Mouse (Mus musculus) midbrain, embryonic 11.5 days (tissue): ENCODE measurements at regions not wholly inside any gene's neighbourhood (a gene's known extent, or its start where the extent isn't known, plus 50 kb on each side); places are given as distances from the start of the nearest gene placed in this dataset.

Experiments used
- ATAC-seq: fragments of 200-750 bp; cut with Nextera tagmentation; 2 replicates; pipeline ENCODE4 v1.8.0; 2017; ENCODE audit warnings: moderate TSS enrichment, moderate library complexity; ENCODE audit not compliant: low FRiP score
- DNase-seq: peaks from one replicate; pipeline ENCODE4 v3.0.0; 2015; ENCODE audit warnings: low spot score; ENCODE audit errors: missing footprints
- H3K27ac ChIP-seq: fragments of 300-500 bp; sonication (generic); 2 replicates; pipeline ENCODE4 v1.5.1; 2014; ENCODE audit warnings: low read depth, low read length
- H3K27me3 ChIP-seq: fragments of 300-500 bp; sonication (generic); 2 replicates; pipeline ENCODE4 v1.6.1; 2014; ENCODE audit warnings: mild to moderate bottlenecking, low read length, moderate library complexity, mixed read lengths; ENCODE audit not compliant: control insufficient read depth, insufficient read depth
- H3K36me3 ChIP-seq: fragments of 300-500 bp; sonication (generic); 2 replicates; pipeline ENCODE4 v1.6.1; 2014; ENCODE audit warnings: mild to moderate bottlenecking, low read length, moderate library complexity, mixed read lengths; ENCODE audit not compliant: control insufficient read depth, insufficient read depth
- H3K4me1 ChIP-seq: fragments of 300-500 bp; sonication (generic); 2 replicates; pipeline ENCODE4 v1.6.1; 2014; ENCODE audit warnings: low read length; ENCODE audit not compliant: control insufficient read depth, insufficient read depth
- H3K4me2 ChIP-seq: fragments of 300-500 bp; sonication (generic); 2 replicates; pipeline ENCODE4 v1.6.1; 2014; ENCODE audit warnings: mild to moderate bottlenecking, moderate library complexity
- H3K4me3 ChIP-seq: fragments of 300-500 bp; sonication (generic); 2 replicates; pipeline ENCODE4 v1.5.1; 2014; ENCODE audit warnings: low read depth, low read length
- H3K9ac ChIP-seq: fragments of 300-500 bp; sonication (generic); 2 replicates; pipeline ENCODE4 v1.6.1; 2014; ENCODE audit warnings: low read length
- H3K9me3 ChIP-seq: fragments of 300-500 bp; sonication (generic); 2 replicates; pipeline ENCODE4 v1.6.1; 2016; ENCODE audit warnings: low read length; ENCODE audit not compliant: control insufficient read depth
- WGBS: fragments of 180-500 bp; shearing (Covaris S2); extraction: QIAGEN DNeasy Blood & Tissue Kit; methylation state at CpG from one replicate; pipeline ENCODE4 v1.1.7; 2014; 5-methylcytosine and 5-hydroxymethylcytosine counted together

DNA sequence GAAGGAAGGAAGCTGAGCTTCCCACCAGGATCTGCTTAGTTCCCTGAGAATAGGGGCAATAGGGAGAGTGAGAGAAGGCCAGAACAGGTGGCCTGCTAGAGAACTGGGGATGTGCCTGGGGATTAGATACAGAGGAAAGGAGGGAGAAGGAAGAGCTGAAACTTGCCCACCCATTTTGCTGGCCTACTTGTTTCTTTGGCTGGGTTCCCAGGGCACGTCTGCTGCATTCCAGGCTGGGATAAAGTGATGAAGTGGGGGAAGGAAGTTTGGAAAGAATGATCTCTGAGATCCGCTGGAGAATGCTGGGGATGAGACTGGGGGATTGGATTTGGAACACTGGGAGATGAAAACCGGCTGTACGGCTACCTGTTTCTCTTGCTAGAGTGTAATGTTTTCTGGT, 272.8 kb upstream of the Cited2 start:
- Histone ChIP-seq H3K4me1 (no peaks in the 10 kb centered on the region), H3K27ac (no peak overlapping the region), H3K4me3 (no peak overlapping the region), H3K9ac (no peak overlapping the region), H3K9me3 (no peaks in the 10 kb centered on the region), H3K27me3 (no peaks in the 10 kb centered on the region), H3K36me3 (no peaks in the 10 kb centered on the region), H3K4me2 (no peak overlapping the region)
- WGBS: 82% methylated on average over 4 of the region's 4 CpGs
- DNase-seq (no peak), ATAC-seq (no peak)

DNA sequence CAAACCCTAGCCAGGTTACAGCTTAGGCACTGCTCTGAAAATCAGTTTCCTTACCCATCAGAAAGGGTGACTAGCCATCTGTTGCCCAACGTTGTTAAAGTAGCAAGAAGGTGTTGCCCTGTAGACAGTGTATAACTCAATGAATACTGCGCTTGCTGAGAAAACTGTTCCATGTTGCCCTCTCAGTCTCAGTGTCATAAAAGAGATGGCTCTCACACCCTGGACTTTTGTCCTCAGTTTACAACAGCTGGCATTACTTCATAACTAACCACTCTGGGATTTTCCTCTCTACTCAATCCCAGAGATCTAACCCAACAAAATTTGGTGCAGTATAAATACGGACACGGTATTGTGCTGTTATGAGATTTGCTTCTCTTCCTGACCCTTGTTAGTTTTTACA, 252.1 kb upstream of the Cited2 start:
- no peak overlapping the region for H3K4me2 ChIP-seq
- 88% methylated on average over 4 of the region's 4 CpGs for WGBS
- ATAC-seq: no peak

DNA sequence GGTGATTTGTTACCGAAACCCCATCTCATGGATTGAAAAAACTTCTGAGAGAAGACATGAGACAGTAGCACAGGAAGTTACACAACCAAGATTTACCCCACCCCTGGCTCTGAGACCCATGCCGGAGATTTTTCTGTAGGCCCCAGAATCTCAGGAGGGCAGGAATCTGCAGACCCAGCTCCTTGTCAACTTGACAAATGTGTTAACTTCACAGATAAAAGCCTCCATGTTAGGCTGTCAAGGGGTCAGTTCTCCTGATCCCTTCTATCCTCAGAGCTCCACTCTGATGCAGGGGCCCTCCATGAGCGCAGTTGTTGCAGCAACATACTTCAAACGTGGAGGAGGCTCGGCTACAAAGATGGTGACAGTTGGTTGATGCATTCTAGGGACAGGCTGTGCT, 250.5 kb upstream of the Cited2 start:
- no peak for DNase-seq
- no peak for ATAC-seq
- Histone ChIP-seq H3K9ac (no peak overlapping the region), H3K36me3 (no peaks in the 10 kb centered on the region), H3K27ac (no peak overlapping the region), H3K9me3 (no peaks in the 10 kb centered on the region), H3K4me1 (no peaks in the 10 kb centered on the region), H3K27me3 (no peaks in the 10 kb centered on the region), H3K4me2 (no peak overlapping the region), H3K4me3 (no peak overlapping the region)
- WGBS: 60% methylated on average over 5 of the region's 5 CpGs

More for the DNA sequence above, 252.1 kb upstream of the Cited2 start:
- Histone ChIP-seq H3K9me3 (no peaks in the 10 kb centered on the region), H3K9ac (no peak overlapping the region), H3K4me3 (no peak overlapping the region), H3K4me1 (no peaks in the 10 kb centered on the region), H3K36me3 (no peaks in the 10 kb centered on the region), H3K27ac (no peak overlapping the region), H3K27me3 (no peaks in the 10 kb centered on the region)
- no peak for DNase-seq

DNA sequence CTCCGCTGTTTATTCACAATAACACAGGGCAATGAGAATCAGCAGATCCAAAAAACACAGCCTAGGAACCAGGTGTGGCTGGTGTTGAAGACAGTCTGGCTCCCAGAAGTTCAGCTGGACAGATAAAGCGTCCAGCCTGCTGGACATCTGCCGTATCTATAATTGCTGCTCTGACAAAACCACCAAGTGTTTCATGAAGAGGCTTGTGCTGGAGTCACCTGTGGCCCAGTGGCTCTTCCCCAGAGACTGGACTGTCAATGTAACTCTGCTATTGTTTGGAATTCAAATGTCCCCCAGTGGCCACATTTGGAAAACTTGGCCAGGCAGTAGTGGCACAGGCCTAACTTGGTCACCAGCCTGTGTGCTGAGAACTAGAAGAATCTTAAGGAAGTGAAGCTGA, 247.0 kb upstream of the Cited2 start:
- WGBS: 84% methylated on average over 3 of the region's 3 CpGs
- H3K4me3 ChIP-seq: no peak overlapping the region

DNA sequence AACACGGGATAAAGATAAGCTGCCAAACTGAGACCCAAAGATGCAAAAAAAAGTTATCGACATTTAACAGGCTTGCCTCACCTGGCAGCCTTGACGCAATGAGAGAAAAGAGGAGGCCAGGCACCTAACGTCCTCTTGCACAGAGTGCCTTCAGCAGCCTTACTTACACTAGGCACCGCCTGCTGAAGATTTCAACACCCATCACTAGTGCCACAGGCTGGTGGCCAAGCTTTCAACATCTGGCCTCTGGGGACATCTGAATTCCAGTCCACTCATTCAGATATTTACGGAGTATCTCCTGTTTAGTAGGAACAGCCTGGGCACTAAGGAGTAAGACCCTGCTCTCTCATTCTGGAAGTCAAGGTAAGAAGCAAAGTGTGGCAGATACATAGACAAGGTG, 246.3 kb upstream of the Cited2 start:
- WGBS: 94% methylated on average over 6 of the region's 6 CpGs
- Histone ChIP-seq H3K27ac (no peak overlapping the region), H3K4me3 (no peak overlapping the region), H3K4me1 (peaks cover 12% of the 10 kb centered on the region; the same call in 1 of the 2 replicates), H3K27me3 (no peaks in the 10 kb centered on the region), H3K4me2 (no peak overlapping the region), H3K36me3 (no peaks in the 10 kb centered on the region), H3K9me3 (no peaks in the 10 kb centered on the region), H3K9ac (no peak overlapping the region)
- ATAC-seq (no peak), DNase-seq (no peak)

More for the DNA sequence above, 247.0 kb upstream of the Cited2 start:
- no peak overlapping the region for H3K9ac ChIP-seq
- peaks cover 12% of the 10 kb centered on the region; the same call in 1 of the 2 replicates for H3K4me1 ChIP-seq
- no peak for DNase-seq
- H3K36me3 ChIP-seq: no peaks in the 10 kb centered on the region
- no peaks in the 10 kb centered on the region for H3K9me3 ChIP-seq
- no peaks in the 10 kb centered on the region for H3K27me3 ChIP-seq
- no peak for ATAC-seq
- H3K27ac ChIP-seq: no peak overlapping the region
- no peak overlapping the region for H3K4me2 ChIP-seq

DNA sequence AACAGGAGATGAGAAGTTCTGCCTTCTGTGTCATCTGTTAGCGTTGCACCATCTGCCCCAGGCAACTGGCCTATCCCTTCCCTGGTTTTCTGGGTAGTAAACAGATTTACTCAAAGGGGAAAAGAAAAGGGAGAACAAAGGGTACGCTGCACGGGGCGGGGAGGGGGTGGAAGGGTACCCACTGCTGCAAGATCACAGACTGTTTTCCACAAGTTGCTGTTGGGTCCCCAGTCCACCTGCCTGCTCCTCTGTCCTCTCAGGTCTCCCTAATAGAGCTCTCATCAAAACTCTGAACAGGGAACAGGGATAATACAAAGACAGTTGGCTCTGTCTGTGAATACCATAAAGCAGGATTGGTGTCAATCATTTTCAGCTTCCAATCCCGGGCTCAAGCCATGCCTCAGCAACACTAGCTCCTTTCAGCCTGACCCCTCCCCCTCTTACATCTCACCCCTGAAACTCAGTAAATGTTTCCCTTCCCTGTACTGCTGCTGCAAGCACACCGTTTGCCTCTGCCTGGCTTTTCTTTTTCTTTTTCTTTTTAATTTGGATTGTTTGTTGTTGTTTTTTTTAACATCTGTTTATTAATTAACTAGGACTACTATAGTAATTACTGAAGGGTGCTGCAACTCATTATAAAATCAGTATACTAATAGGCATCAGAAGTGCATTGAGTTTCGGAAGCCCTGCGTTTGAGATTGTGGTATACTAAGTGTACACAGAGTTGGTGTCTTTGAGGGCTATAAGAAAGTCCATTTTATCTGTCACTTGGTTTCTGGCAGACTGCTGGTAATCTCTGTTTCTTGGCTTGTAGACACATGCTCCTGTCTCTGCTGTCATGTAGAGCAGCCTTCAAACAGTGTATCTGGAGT, 244.0 kb upstream of the Cited2 start:
- ATAC-seq (peak; percentile 97), DNase-seq (peak; percentile 96)
- Histone ChIP-seq H3K27me3 (no peaks in the 10 kb centered on the region), H3K9ac (peak overlapping the region; percentile 33), H3K27ac (peak overlapping the region; percentile 80), H3K4me2 (peak overlapping the region; percentile 33), H3K4me3 (no peak overlapping the region), H3K4me1 (peaks cover 12% of the 10 kb centered on the region; the same call in 1 of the 2 replicates), H3K36me3 (no peaks in the 10 kb centered on the region), H3K9me3 (no peaks in the 10 kb centered on the region)
- WGBS: 21% methylated on average over 8 of the region's 8 CpGs

DNA sequence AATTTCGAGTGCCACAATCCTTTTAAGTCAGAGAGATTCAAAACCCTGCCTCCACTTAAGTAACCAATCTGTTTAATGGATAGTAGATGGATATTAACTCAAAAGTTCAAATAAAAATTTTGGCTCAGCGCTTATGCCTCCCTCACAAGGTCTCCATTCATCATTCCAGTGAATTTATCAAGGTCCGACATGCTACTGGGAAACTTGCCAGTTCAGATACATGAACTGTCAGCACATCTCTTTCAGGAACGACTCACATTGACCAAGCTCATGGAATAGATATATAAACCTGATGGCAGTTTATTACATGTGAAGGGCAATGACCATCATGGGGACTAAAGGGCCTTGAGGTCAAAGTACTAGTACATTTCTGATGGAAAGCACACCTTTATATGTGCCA, 240.3 kb upstream of the Cited2 start:
- ATAC-seq (no peak), DNase-seq (no peak)
- Histone ChIP-seq H3K27me3 (no peaks in the 10 kb centered on the region), H3K36me3 (no peaks in the 10 kb centered on the region), H3K9me3 (no peaks in the 10 kb centered on the region), H3K4me2 (no peak overlapping the region), H3K9ac (no peak overlapping the region), H3K4me1 (peaks cover 12% of the 10 kb centered on the region; the same call in 1 of the 2 replicates), H3K27ac (no peak overlapping the region), H3K4me3 (no peak overlapping the region)
- 82% methylated on average over 4 of the region's 4 CpGs for WGBS

DNA sequence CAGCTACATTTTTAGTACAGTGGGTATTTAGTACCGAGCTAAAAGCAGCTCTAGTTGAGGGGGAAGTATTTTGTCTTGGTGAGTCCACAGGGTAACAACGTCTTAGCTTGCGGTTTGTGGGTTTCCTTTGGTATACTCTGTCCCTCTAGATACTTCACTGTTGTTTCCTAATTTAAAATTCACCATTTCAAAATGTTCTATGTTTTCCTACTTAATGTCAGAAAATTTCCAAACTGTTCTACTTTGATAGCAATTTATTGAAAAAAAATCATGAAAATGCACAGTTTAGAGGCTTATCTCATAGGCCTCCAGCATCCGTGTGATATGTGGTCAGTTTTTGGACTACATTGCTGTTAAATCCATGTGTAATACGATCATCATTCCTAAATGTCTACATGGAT, 238.0 kb upstream of the Cited2 start:
- WGBS: 83% methylated on average over 5 of the region's 5 CpGs
- H3K9ac ChIP-seq: no peak overlapping the region

DNA sequence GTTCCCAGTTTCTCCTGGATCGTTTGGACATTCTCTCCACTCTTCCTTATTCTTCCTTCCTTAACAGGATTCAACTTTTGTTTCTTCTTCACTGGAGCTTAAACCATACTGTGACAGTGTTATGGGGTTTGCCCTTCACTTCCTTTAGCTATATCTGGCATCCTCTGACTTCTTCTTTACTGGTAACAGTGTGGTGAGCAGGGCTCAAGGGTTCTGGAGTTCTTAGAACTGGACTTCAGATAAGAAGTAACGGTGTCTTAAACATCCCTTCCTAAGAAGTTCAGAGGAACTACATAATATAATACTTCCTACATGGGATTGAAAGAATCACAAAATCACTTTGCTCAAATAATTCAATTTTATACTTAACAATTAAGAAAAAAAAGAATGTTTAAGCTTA, 237.5 kb upstream of the Cited2 start:
- no peak overlapping the region for H3K4me3 ChIP-seq
- H3K27me3 ChIP-seq: no peaks in the 10 kb centered on the region
- H3K27ac ChIP-seq: no peak overlapping the region
- ATAC-seq (no peak), DNase-seq (no peak)
- no peaks in the 10 kb centered on the region for H3K36me3 ChIP-seq
- no peaks in the 10 kb centered on the region for H3K4me1 ChIP-seq
- 90% methylated on average over 2 of the region's 2 CpGs for WGBS
- no peak overlapping the region for H3K4me2 ChIP-seq
- no peaks in the 10 kb centered on the region for H3K9me3 ChIP-seq
- H3K9ac ChIP-seq: no peak overlapping the region

More for the DNA sequence above, 238.0 kb upstream of the Cited2 start:
- DNase-seq (no peak), ATAC-seq (no peak)
- no peak overlapping the region for H3K27ac ChIP-seq
- H3K27me3 ChIP-seq: no peaks in the 10 kb centered on the region
- H3K4me1 ChIP-seq: no peaks in the 10 kb centered on the region
- no peaks in the 10 kb centered on the region for H3K36me3 ChIP-seq
- no peak overlapping the region for H3K4me3 ChIP-seq
- H3K4me2 ChIP-seq: no peak overlapping the region
- no peaks in the 10 kb centered on the region for H3K9me3 ChIP-seq
